Mouse (Mus musculus) effector memory CD4-positive, alpha-beta T cell, adult 7 months (primary cell): ENCODE data around the gene Slc10a6. TPM values are rescaled to one million over a fixed set of nuclear protein-coding genes. Genes with fewer than 3 reads are reported as not detected.

ENCODE experiments used
- polyA plus RNA-seq: library from polyadenylated mRNA; unstranded; fragments of 100-300 nt; shearing (Covaris generic); gene quantifications from one replicate; pipeline ENCODE4 v1.2.1, GENCODE M21; 2017

Gene Slc10a6
- not detected for polyA plus RNA-seq

GRCm38 (mm10) chr5:103629111-103629764 lies at the start of gene Slc10a6:
Slc10a6 (minus strand) TSS chr5:103629403.

GRCm38 (mm10) chr5:103655346-103656118 lies 26.3 kb upstream of the Slc10a6 start, which contains the start of gene 1700016H13Rik:
1700016H13Rik (minus strand) TSS chr5:103656010.

Other genes starting within 250 kb of the Slc10a6 start
- 32.1 TPM for gene Ptpn13, start 204.2 kb downstream of the Slc10a6 start, polyA plus RNA-seq
- not detected for gene 1700016H13Rik, start 26.6 kb upstream of the Slc10a6 start, polyA plus RNA-seq
- gene Aff1, start 63.0 kb upstream of the Slc10a6 start, polyA plus RNA-seq, result 129 TPM